Comparison of ENCODE assay signal across 12 mouse cellular contexts in the genomic region with DNA sequence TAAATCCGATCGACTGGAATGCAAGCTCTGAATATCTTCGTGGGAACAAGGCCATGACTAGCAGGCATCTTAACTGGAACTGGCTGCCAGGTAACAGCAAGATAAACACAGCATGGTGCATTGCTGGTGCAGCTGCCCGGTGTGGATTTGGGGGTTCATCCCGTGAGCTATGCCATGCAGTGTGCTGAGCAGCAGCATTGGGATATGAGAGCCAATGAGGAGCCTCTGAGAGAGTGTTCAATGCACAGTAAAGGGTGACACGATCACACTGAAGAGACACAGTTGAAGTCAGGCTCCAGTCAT.
DNase-seq lines count a peak whose midpoint lies in the region; ATAC-seq lines count a peak whose summit lies in the region.
"Had no signal": no experiment of that assay in that cellular context is flagged by ENCODE, and none has a peak within 500 bp of the region (broad histone marks: within the 10 kb centered on the region; RNA-seq: fewer than 3 reads in every experiment).

No protein-coding gene starts in this region.

- no peak overlapping the region for H3K4me2 ChIP-seq in heart, embryonic 15.5 days
- H3K4me2 ChIP-seq: hindbrain, embryonic 14.5 days had no signal

- H3K4me3 ChIP-seq in heart, embryonic 15.5 days, result no peak overlapping the region
- H3K4me3 ChIP-seq: gastrocnemius, adult 2 months had no signal

- peaks cover 57% of the 10 kb centered on the region for H3K4me1 ChIP-seq in heart, embryonic 15.5 days (replicated peaks)

- H3K9ac ChIP-seq in heart, embryonic 15.5 days, result no peak overlapping the region
- H3K9ac ChIP-seq: hindbrain, embryonic 14.5 days; liver, postnatal 0 days had no signal

- intact Hi-C loops in heart, postnatal 25 days (cut with DNase I), result no loop called here

- peak; percentile 32 for DNase-seq in cerebellum, adult 11 months
- DNase-seq in cerebellum, postnatal 4 days (ENCODE audit: low spot score in 2 of 2), result no peak
- DNase-seq in heart, postnatal 25 days (ENCODE audit: low spot score), result no peak
- peak; percentile 64 for DNase-seq in retina, postnatal 1 day
- DNase-seq in retina, embryonic 14.5 days (ENCODE audit: low spot score), result no peak
- DNase-seq in testis, postnatal 10 days (ENCODE audit: low spot score), result peak; percentile 33
- DNase-seq in natural killer cell, adult 2 months (ENCODE audit: low spot score in 2 of 2), result no peak
- DNase-seq: gastrocnemius, adult 2 months; liver, postnatal 0 days had no signal

- H3K27me3 ChIP-seq in heart, embryonic 15.5 days, result no peaks in the 10 kb centered on the region

- no peaks in the 10 kb centered on the region for H3K36me3 ChIP-seq in heart, embryonic 15.5 days
- H3K36me3 ChIP-seq: G1E had no signal

- no peak for ATAC-seq in heart, embryonic 15.5 days (replicated peaks; ENCODE audit: insufficient number of reproducible peaks, insufficient read depth, low FRiP score, low read depth)
- ATAC-seq: liver, postnatal 0 days had no signal

- WGBS in heart, embryonic 15.5 days, result 32% methylated on average over 6 of the region's 6 CpGs

- peak overlapping the region; percentile 61 for H3K27ac ChIP-seq in heart, embryonic 15.5 days
- H3K27ac ChIP-seq: gastrocnemius, adult 2 months; hindbrain, embryonic 14.5 days had no signal

- no peaks in the 10 kb centered on the region for H3K9me3 ChIP-seq in heart, embryonic 15.5 days (replicated peaks)
- H3K9me3 ChIP-seq: G1E had no signal

Comparison
In these comparisons a context has a peak if more than half of its experiments do, and no peak if none do; other contexts are left out.
1. DNase-seq: peak in cerebellum, adult 11 months (single experiment), retina, postnatal 1 day (single experiment) and testis, postnatal 10 days (single experiment); none in cerebellum, postnatal 4 days (0 of 2), heart, postnatal 25 days (single experiment), retina, embryonic 14.5 days (single experiment) and natural killer cell, adult 2 months (0 of 2).